Mouse (Mus musculus) lung, adult 2 months (tissue): ENCODE results near the gene Cd82. TPM values are rescaled to one million over a fixed set of nuclear protein-coding genes. Genes with fewer than 3 reads are reported as not detected.

ENCODE experiments used
- DNase-seq: peaks from one replicate; pipeline ENCODE4 v3.0.0; 2022
- H3K4me1 ChIP-seq: fragments of 200-500 bp; 2 replicates; pipeline ENCODE4 v1.6.1; 2011; ENCODE audit warnings: low read length; ENCODE audit not compliant: control insufficient read depth, insufficient read depth
- H3K4me3 ChIP-seq: fragments of 200-500 bp; replicated peaks from 2 replicates; pipeline ENCODE3; 2011; ENCODE audit warnings: low read depth, mild to moderate bottlenecking, control low read depth, low read length; ENCODE audit errors: extremely low read depth
- CTCF ChIP-seq: fragments of 200-500 bp; IDR thresholded peaks from 2 replicates; pipeline ENCODE4 v1.5.1; 2011; ENCODE audit warnings: mild to moderate bottlenecking, low read length, control low read depth; ENCODE audit not compliant: insufficient read depth
- POLR2A ChIP-seq: fragments of 200-500 bp; IDR thresholded peaks from 2 replicates; pipeline ENCODE4 v1.6.1; 2011; ENCODE audit warnings: low read depth, mild to moderate bottlenecking, control low read depth, low read length, borderline replicate concordance; ENCODE audit errors: extremely low read depth
- WGBS: fragments of 180-500 bp; shearing (Covaris S2); methylation state at CpG from one replicate; pipeline ENCODE4 v1.1.7; 2018; 5-methylcytosine and 5-hydroxymethylcytosine counted together
- polyA plus RNA-seq: library from polyadenylated mRNA; depleted of rRNA; stranded (reverse); fragments of >200 nt; gene quantifications from 2 replicates; pipeline ENCODE4 v1.2.3, GENCODE M21; 2012

Gene Cd82
- polyA plus RNA-seq, 1 experiment, result 170 TPM

- no peak for DNase-seq
- Histone ChIP-seq H3K4me3 (no peak overlapping the region), H3K4me1 (peaks cover 27% of the 10 kb centered on the region)
- 65% methylated on average over 2 of the region's 2 CpGs for WGBS
- no peak for TF ChIP-seq CTCF
- TF ChIP-seq POLR2A, result no peak
These were observed 13.3 kb downstream of the Cd82 start for GRCm38 (mm10) chr2:93449657-93450056.

GRCm38 (mm10) chr2:93448774-93449173 is 14.2 kb downstream of the Cd82 start:
- no peak for DNase-seq
- WGBS, result 73% methylated on average over 5 of the region's 5 CpGs
- TF ChIP-seq CTCF, result no peak
- TF ChIP-seq POLR2A, result no peak
- Histone ChIP-seq H3K4me1 (peaks cover 25% of the 10 kb centered on the region), H3K4me3 (no peak overlapping the region)

DNA sequence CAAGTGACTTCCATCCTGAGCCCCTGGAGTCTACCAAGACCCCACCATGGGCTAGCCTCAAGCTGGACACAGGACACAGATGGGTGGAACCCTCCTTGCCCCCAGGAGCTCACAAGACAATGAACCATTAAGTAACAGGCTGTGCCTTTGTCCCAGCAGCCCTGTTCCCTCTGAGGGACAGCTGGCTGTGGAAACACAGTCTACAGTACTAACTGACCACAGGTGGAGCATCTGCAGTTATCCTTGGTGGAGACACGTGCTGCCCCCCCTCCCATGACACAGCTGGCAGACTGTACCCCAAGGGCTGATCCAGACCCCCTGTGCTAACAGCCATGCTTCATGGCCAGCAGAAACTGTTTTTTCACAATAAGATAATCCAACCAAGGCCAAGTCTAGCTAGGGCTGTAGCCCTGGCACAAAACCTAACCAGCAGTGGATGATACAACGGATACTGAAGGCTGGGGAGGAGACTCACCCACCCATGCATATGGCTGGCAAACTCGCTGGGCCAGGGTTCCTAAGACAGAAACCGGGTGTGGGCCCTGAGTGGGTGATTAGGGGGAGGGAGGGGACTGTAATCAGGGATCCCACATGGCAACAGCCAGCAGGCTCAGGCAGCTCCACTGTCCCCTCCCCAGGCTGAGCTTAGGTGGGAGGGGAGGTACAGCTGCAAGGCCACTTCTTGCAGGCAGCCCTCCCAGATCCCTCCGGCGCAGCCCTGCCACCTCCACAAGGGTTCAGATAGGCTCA is 15.3 kb downstream of the Cd82 start:
- TF ChIP-seq POLR2A (no peak), CTCF (no peak)
- DNase-seq, result no peak
- peaks cover 22% of the 10 kb centered on the region for H3K4me1 ChIP-seq
- WGBS, result 84% methylated on average over 6 of the region's 6 CpGs
- H3K4me3 ChIP-seq, result no peak overlapping the region

GRCm38 (mm10) chr2:93446606-93447353 is 16.2 kb downstream of the Cd82 start:
- 81% methylated on average over 13 of the region's 13 CpGs for WGBS
- no peak overlapping the region for H3K4me3 ChIP-seq
- no peak for DNase-seq
- no peak for TF ChIP-seq CTCF
- no peak for TF ChIP-seq POLR2A
- H3K4me1 ChIP-seq, result peaks cover 18% of the 10 kb centered on the region

GRCm38 (mm10) chr2:93445237-93445651 is 17.7 kb downstream of the Cd82 start:
- 55% methylated on average over 5 of the region's 5 CpGs for WGBS
- Histone ChIP-seq H3K4me3 (no peak overlapping the region), H3K4me1 (peaks cover 14% of the 10 kb centered on the region)
- no peak for DNase-seq
- no peak for TF ChIP-seq POLR2A
- no peak for TF ChIP-seq CTCF

GRCm38 (mm10) chr2:93444280-93444679 is 18.7 kb downstream of the Cd82 start:
- DNase-seq, result no peak
- Histone ChIP-seq H3K4me3 (no peak overlapping the region), H3K4me1 (peaks cover 14% of the 10 kb centered on the region)
- WGBS, result 76% methylated on average over 7 of the region's 7 CpGs
- TF ChIP-seq POLR2A, result no peak
- TF ChIP-seq CTCF, result no peak

DNA sequence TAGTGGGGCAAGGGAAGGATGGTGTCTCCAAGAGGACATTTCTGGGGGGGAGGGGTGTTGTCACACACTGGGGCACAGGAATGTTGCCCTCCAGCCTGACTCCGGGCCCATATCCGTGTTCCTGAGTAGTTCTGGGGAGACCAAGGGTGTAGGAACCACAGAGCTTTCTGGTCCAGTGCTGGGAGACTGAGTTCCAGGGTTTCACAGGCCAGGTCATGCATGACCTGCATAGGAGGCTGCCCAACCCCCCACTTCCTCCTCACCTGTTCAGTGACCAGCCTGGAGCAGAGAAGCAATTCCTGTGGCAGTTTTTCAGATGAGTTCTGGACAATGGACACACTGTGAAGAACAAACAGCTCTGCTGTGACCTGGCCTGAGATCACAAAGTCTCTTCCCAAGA is 19.8 kb downstream of the Cd82 start:
- Histone ChIP-seq H3K4me3 (no peak overlapping the region), H3K4me1 (peaks cover 8% of the 10 kb centered on the region)
- TF ChIP-seq CTCF, result no peak
- no peak for TF ChIP-seq POLR2A
- DNase-seq, result no peak
- 88% methylated on average over 2 of the region's 2 CpGs for WGBS

- H3K4me3 ChIP-seq, result no peak overlapping the region
- TF ChIP-seq POLR2A, result no peak
- no peak for DNase-seq
- WGBS, result 46% methylated on average over 12 of the region's 12 CpGs
- H3K4me1 ChIP-seq, result peaks cover 3% of the 10 kb centered on the region
These were observed 23.0 kb downstream of the Cd82 start for GRCm38 (mm10) chr2:93439812-93440559.

DNA sequence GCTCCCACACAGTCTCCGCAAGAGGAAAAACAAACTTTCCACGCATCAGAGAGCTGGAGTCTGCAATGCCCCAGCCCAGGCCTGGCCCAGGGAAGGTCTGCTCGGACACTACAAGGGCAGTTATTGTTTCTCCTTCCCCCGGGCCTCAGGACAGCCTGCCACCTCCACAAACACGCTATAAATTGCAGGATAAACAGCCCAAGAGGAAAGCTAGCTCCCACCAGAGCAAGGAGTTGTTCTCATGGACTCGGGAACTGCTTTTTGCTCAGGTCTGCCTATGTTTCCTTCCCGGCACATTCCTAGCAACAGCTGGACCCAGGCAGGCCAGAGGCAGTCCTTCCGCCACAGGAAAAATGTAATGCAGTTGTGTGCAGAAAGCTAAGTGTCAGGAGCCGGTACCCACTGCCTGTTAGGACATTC is 23.6 kb downstream of the Cd82 start:
- Histone ChIP-seq H3K4me1 (no peaks in the 10 kb centered on the region; the same call in 1 of the 2 replicates), H3K4me3 (no peak overlapping the region)
- 58% methylated on average over 9 of the region's 9 CpGs for WGBS
- DNase-seq, result no peak
- no peak for TF ChIP-seq POLR2A
- TF ChIP-seq CTCF, result no peak

DNA sequence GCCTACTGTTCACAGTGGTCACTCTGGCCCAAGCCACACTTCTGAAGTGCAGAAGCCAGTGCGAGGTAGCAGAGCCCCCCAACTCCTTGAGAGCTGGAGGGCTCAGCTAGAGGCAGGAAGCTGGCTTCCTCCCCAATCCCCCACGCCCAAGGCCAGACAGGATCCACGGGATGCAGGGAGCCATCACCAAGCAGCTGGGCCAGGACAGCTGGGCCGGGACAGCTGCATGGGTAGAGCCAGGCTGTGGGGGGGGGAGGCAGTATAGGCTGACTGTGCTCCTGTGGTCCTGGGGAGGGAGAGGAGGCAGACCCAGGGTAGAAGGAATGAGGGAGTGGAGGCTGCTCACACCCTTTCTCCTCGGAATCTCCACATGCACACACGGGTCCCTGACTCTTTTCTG is 24.6 kb downstream of the Cd82 start:
- 56% methylated on average over 6 of the region's 6 CpGs for WGBS
- no peak for TF ChIP-seq CTCF
- no peak for TF ChIP-seq POLR2A
- no peaks in the 10 kb centered on the region for H3K4me1 ChIP-seq
- DNase-seq, result no peak
- no peak overlapping the region for H3K4me3 ChIP-seq
